Comparison of ENCODE assay signal across 8 mouse cellular contexts in genomic region chr9:88295798-88296197, GRCm38 (mm10). TPM values are rescaled to one million over a fixed set of nuclear protein-coding genes. Genes with fewer than 3 reads are reported as not detected.
DNase-seq lines count a peak whose midpoint lies in the region; ATAC-seq and TF ChIP-seq lines count a peak whose summit lies in the region.

No protein-coding gene starts in this region.

- no peaks in the 10 kb centered on the region for H3K27me3 ChIP-seq in hindbrain, embryonic 15.5 days
- H3K27me3 ChIP-seq in hindbrain, embryonic 10.5 days (ENCODE audit: insufficient read depth, poor library complexity, severe bottlenecking), result no peaks in the 10 kb centered on the region
- no peaks in the 10 kb centered on the region for H3K27me3 ChIP-seq in myocyte (ENCODE audit: control insufficient read depth, insufficient read depth, insufficient read length)

- no peak overlapping the region for H3ac ChIP-seq in myocyte (ENCODE audit: control insufficient read depth, insufficient read length)

- 51% methylated on average over 4 of the region's 4 CpGs for WGBS in hindbrain, embryonic 15.5 days
- 72% methylated on average over 4 of the region's 4 CpGs for WGBS in hindbrain, embryonic 10.5 days

- no peak overlapping the region for H3K9ac ChIP-seq in hindbrain, embryonic 15.5 days

- H3K79me2 ChIP-seq in myocyte (ENCODE audit: control insufficient read depth, insufficient read depth), result no peaks in the 10 kb centered on the region

- no peak overlapping the region for H3K27ac ChIP-seq in hindbrain, embryonic 15.5 days (replicated peaks)
- no peak overlapping the region for H3K27ac ChIP-seq in hindbrain, embryonic 10.5 days

- H3K36me3 ChIP-seq in hindbrain, embryonic 15.5 days, result no peaks in the 10 kb centered on the region
- no peaks in the 10 kb centered on the region for H3K36me3 ChIP-seq in hindbrain, embryonic 10.5 days
- no peaks in the 10 kb centered on the region for H3K36me3 ChIP-seq in myocyte (ENCODE audit: control insufficient read depth, insufficient read depth)

- no peaks in the 10 kb centered on the region for H3K9me3 ChIP-seq in hindbrain, embryonic 15.5 days
- H3K9me3 ChIP-seq in hindbrain, embryonic 10.5 days, result no peaks in the 10 kb centered on the region

- no peak overlapping the region for H3K4me2 ChIP-seq in hindbrain, embryonic 15.5 days
- no peak overlapping the region for H3K4me2 ChIP-seq in myocyte (ENCODE audit: low read depth)

- H3K4me1 ChIP-seq in hindbrain, embryonic 15.5 days (replicated peaks), result no peaks in the 10 kb centered on the region
- no peaks in the 10 kb centered on the region for H3K4me1 ChIP-seq in hindbrain, embryonic 10.5 days (replicated peaks)

- no peak for ATAC-seq in cerebellum, adult (ENCODE audit: insufficient number of reproducible peaks, low FRiP score, low TSS enrichment)
- ATAC-seq in hindbrain, embryonic 15.5 days (ENCODE audit: low FRiP score, low read depth), result 0 out of 2 replicates have a peak, but pooled peaks have one; percentile 30
- no peak for ATAC-seq in activated CD4-positive, CD25-positive, alpha-beta regulatory T cell, adult 4 months

- no peak for TF ChIP-seq POLR2A in myocyte (IDR thresholded peaks at IDR 0.05; ENCODE audit: insufficient read length, low read depth)

- H3K4me3 ChIP-seq in hindbrain, embryonic 15.5 days, result no peak overlapping the region
- no peak overlapping the region for H3K4me3 ChIP-seq in hindbrain, embryonic 10.5 days
- H3K4me3 ChIP-seq in myocyte, result no peak overlapping the region

- DNase-seq in cerebellum, postnatal 10 days, result peak; percentile 67 to 74
- DNase-seq in hindbrain, embryonic 10.5 days (ENCODE audit: low spot score), result no peak
- peak; percentile 22 for DNase-seq in gastrocnemius, postnatal 25 days
- DNase-seq in adrenal gland, adult 2 months, result no peak

TF ChIP-seq in myocyte, 11 proteins besides CTCF, POLR2A, EP300 and RAD21:
- TF ChIP-seq SRF (IDR thresholded peaks at IDR 0.05; ENCODE audit: control insufficient read depth, insufficient read length, low read depth), result no peak
- peak; percentile 20 for TF ChIP-seq TCF3 (IDR thresholded peaks at IDR 0.05; ENCODE audit: insufficient read length, low read depth)
- no peak for TF ChIP-seq E2F4 (IDR thresholded peaks at IDR 0.05; ENCODE audit: insufficient read depth)
- TF ChIP-seq CEBPB (IDR thresholded peaks at IDR 0.05; ENCODE audit: insufficient read depth, poor library complexity, severe bottlenecking), result no peak
- TF ChIP-seq MYOD1 (IDR thresholded peaks at IDR 0.05; ENCODE audit: control insufficient read depth in 1 of 3, insufficient read length in 2 of 3, low read depth in 2 of 3), result peak; percentile 76 to 94 (median 90)
- TF ChIP-seq MAX (IDR thresholded peaks at IDR 0.05; ENCODE audit: low read depth), result no peak
- TF ChIP-seq TCF12 (IDR thresholded peaks at IDR 0.05; ENCODE audit: insufficient read depth, poor library complexity, severe bottlenecking), result peak; percentile 36
- TF ChIP-seq MYOG (IDR thresholded peaks at IDR 0.05; ENCODE audit: control insufficient read depth in 1 of 3, insufficient read depth in 1 of 3, insufficient read length in 2 of 3, low read depth in 2 of 3), result peak; percentile 68 to 96 (median 85)
- no peak for TF ChIP-seq REST (IDR thresholded peaks at IDR 0.05; ENCODE audit: insufficient read depth, insufficient read length)
- TF ChIP-seq POLR2AphosphoS2 (IDR thresholded peaks at IDR 0.05; ENCODE audit: insufficient read length, low read depth), result no peak
- peak; percentile 48 for TF ChIP-seq USF1 (IDR thresholded peaks at IDR 0.05; ENCODE audit: low read depth)

RNA-seq across cellular contexts. Expression of gene Nt5e, which starts 31.2 kb away (rescaled TPM):
- polyA plus RNA-seq in hindbrain, embryonic 15.5 days (2015; fragmentation: Nextera tagmentation; extraction: Ambion mirVana), result 1.2 TPM in 2 replicates
- polyA plus RNA-seq in hindbrain, embryonic 10.5 days (2016; fragmentation: Nextera tagmentation; extraction: Ambion mirVana), result 0.95 and 1.3 TPM in 2 replicates
- 1 to 10 TPM; 2.3 to 3.2 TPM for total RNA-seq in gastrocnemius, postnatal 25 days (2021)
- polyA plus RNA-seq in myocyte (2012; fragmentation: generic; extraction: Trizol), result 1.3 TPM
- 100 to 1,000 TPM; 168 to 186 TPM for polyA plus RNA-seq in activated CD4-positive, CD25-positive, alpha-beta regulatory T cell, adult 4 months (2017; shearing (Covaris generic))
- 10 to 100 TPM; 11.1 to 13.6 TPM for total RNA-seq in adrenal gland, adult 2 months (2021)
- polyA plus RNA-seq in adrenal gland, adult 2 months (2012; rRNA removed), result 1.6 and 4.1 TPM in 2 replicates

Comparison
In these comparisons a context has a peak if more than half of its experiments do, and no peak if none do; other contexts are left out.
1. DNase-seq: peak in cerebellum, postnatal 10 days (2 of 2) and gastrocnemius, postnatal 25 days (single experiment); none in hindbrain, embryonic 10.5 days (single experiment) and adrenal gland, adult 2 months (single experiment).
2. RNA of gene Nt5e, which starts 31.2 kb away (polyA plus RNA-seq): 168 to 186 TPM in activated CD4-positive, CD25-positive, alpha-beta regulatory T cell, adult 4 months; 1.6 to 4.1 TPM in adrenal gland, adult 2 months, 1.3 TPM in myocyte (single experiment), 1.2 TPM in hindbrain, embryonic 15.5 days and 0.95 to 1.3 TPM in hindbrain, embryonic 10.5 days; every median in the first group is over 10 times any median in the second.